Mouse (Mus musculus) MEL (cell line): ENCODE measurements at regions not wholly inside any gene's neighbourhood (a gene's known extent, or its start where the extent isn't known, plus 50 kb on each side); places are given as distances from the start of the nearest gene placed in this dataset.

ENCODE experiments used
- DNase-seq: peaks from one replicate; pipeline ENCODE4 v3.0.0; 2011; ENCODE audit warnings: low read depth, low spot score
- H3K27ac ChIP-seq: 2 replicates; pipeline ENCODE4 v1.5.1; 2012; ENCODE audit warnings: low read depth, mild to moderate bottlenecking, control low read depth, low read length, moderate library complexity; ENCODE audit not compliant: control insufficient read depth
- H3K27me3 ChIP-seq, 2 experiments: fragments of 150-350 bp in 1 of 2; sonication (generic) in 1 of 2; 2 replicates each; pipeline ENCODE4 v1.6.1; 2012; ENCODE audit warnings: low read length in 2 of 2, mild to moderate bottlenecking in 2 of 2, improper control_type of control experiment in 1 of 2, moderate library complexity in 1 of 2; ENCODE audit not compliant: insufficient read depth in 2 of 2, control insufficient read depth in 1 of 2
- H3K36me3 ChIP-seq, 2 experiments: 2 replicates each; pipeline ENCODE4 v1.6.1; 2012 to 2014; ENCODE audit warnings: low read length in 2 of 2, improper control_type of control experiment in 1 of 2, inconsistent platforms in 1 of 2, mild to moderate bottlenecking in 1 of 2; ENCODE audit not compliant: insufficient read depth in 2 of 2, control insufficient read depth in 1 of 2
- H3K4me1 ChIP-seq, 2 experiments: fragments of 150-350 bp in 1 of 2; sonication (generic) in 1 of 2; 2 replicates each; pipeline ENCODE4 v1.6.1; 2012; ENCODE audit warnings: low read length in 2 of 2, improper control_type of control experiment in 1 of 2, mild to moderate bottlenecking in 1 of 2; ENCODE audit not compliant: insufficient read depth in 2 of 2, control insufficient read depth in 1 of 2
- H3K4me3 ChIP-seq, 2 experiments: fragments of 150-350 bp in 1 of 2; sonication (generic) in 1 of 2; 2 replicates each; pipeline ENCODE4 v1.5.1; 2012; ENCODE audit warnings: low read depth in 2 of 2, low read length in 2 of 2, mild to moderate bottlenecking in 2 of 2, moderate library complexity in 2 of 2, control low read depth in 1 of 2, improper control_type of control experiment in 1 of 2; ENCODE audit not compliant: control insufficient read depth in 1 of 2, insufficient read depth in 1 of 2
- H3K79me2 ChIP-seq: 2 replicates; pipeline ENCODE4 v1.6.1; 2012; ENCODE audit warnings: mild to moderate bottlenecking, low read length, moderate library complexity; ENCODE audit not compliant: control insufficient read depth, poor library complexity, insufficient read depth
- H3K9ac ChIP-seq: 2 replicates; pipeline ENCODE4 v1.6.1; 2012; ENCODE audit warnings: low read depth, mild to moderate bottlenecking, control low read depth, low read length, moderate library complexity; ENCODE audit not compliant: control insufficient read depth, poor library complexity, severe bottlenecking
- H3K9me3 ChIP-seq: fragments of 150-350 bp; sonication (generic); replicated peaks from 2 replicates; pipeline ENCODE4 v1.6.1; 2012; ENCODE audit warnings: mild to moderate bottlenecking, low read length, improper control_type of control experiment, moderate library complexity; ENCODE audit not compliant: insufficient read depth
- CHD2 ChIP-seq: IDR thresholded peaks from 2 replicates; pipeline ENCODE4 v1.6.1; 2011; ENCODE audit warnings: low read length, improper control_type of control experiment
- E2F4 ChIP-seq: IDR thresholded peaks from 2 replicates; pipeline ENCODE4 v1.6.1; 2011; ENCODE audit warnings: low read depth, low read length, improper control_type of control experiment, borderline replicate concordance
- ELF1 ChIP-seq: IDR thresholded peaks from 2 replicates; pipeline ENCODE4 v1.6.1; 2014; ENCODE audit warnings: low read depth, mild to moderate bottlenecking, inconsistent platforms, low read length, improper control_type of control experiment, moderate library complexity
- EP300 ChIP-seq, 2 experiments: IDR thresholded peaks; 2 replicates each; pipeline ENCODE4 v1.6.1; 2011; ENCODE audit warnings: improper control_type of control experiment in 2 of 2, low read length in 2 of 2, low read depth in 1 of 2, mild to moderate bottlenecking in 1 of 2
- ETS1 ChIP-seq: IDR thresholded peaks from 2 replicates; pipeline ENCODE4 v1.6.1; 2012; ENCODE audit warnings: low read depth, mild to moderate bottlenecking, inconsistent platforms, low read length, improper control_type of control experiment, moderate library complexity
- GABPA ChIP-seq: IDR thresholded peaks from 2 replicates; pipeline ENCODE4 v1.6.1; 2012; ENCODE audit warnings: low read depth, mild to moderate bottlenecking, inconsistent platforms, low read length, improper control_type of control experiment, moderate library complexity
- GATA1 ChIP-seq: IDR thresholded peaks from 2 replicates; pipeline ENCODE4 v1.6.1; 2011; ENCODE audit warnings: low read depth, low read length, improper control_type of control experiment
- JUND ChIP-seq: IDR thresholded peaks from 2 replicates; pipeline ENCODE4 v1.6.1; 2011; ENCODE audit warnings: low read depth, mild to moderate bottlenecking, improper control_type of control experiment, low read length
- MYC ChIP-seq: IDR thresholded peaks from 2 replicates; pipeline ENCODE4 v1.6.1; 2011; ENCODE audit warnings: low read depth, mild to moderate bottlenecking, low read length, improper control_type of control experiment, moderate library complexity
- NELFE ChIP-seq: IDR thresholded peaks from 2 replicates; pipeline ENCODE4 v1.6.1; 2011; ENCODE audit warnings: low read depth, low read length, improper control_type of control experiment
- NRF1 ChIP-seq: IDR thresholded peaks from 2 replicates; pipeline ENCODE4 v1.6.1; 2014; ENCODE audit warnings: low read depth, mild to moderate bottlenecking, inconsistent platforms, low read length, improper control_type of control experiment, moderate library complexity; ENCODE audit not compliant: poor library complexity, insufficient read depth, severe bottlenecking
- RCOR1 ChIP-seq: IDR thresholded peaks from 2 replicates; pipeline ENCODE4 v1.6.1; 2012; ENCODE audit warnings: low read depth, mild to moderate bottlenecking, inconsistent platforms, low read length, improper control_type of control experiment
- SIN3A ChIP-seq: IDR thresholded peaks from 2 replicates; pipeline ENCODE4 v1.6.1; 2012; ENCODE audit warnings: low read length, improper control_type of control experiment, inconsistent platforms
- SMC3 ChIP-seq: IDR thresholded peaks from 2 replicates; pipeline ENCODE4 v1.6.1; 2011; ENCODE audit warnings: low read depth, low read length, improper control_type of control experiment
- TAL1 ChIP-seq: IDR thresholded peaks from 2 replicates; pipeline ENCODE4 v1.6.1; 2012; ENCODE audit warnings: mild to moderate bottlenecking, inconsistent platforms, low read length, moderate library complexity, mixed read lengths
- USF1 ChIP-seq: IDR thresholded peaks from 2 replicates; pipeline ENCODE4 v1.6.1; 2014; ENCODE audit warnings: low read depth, mild to moderate bottlenecking, inconsistent platforms, low read length, improper control_type of control experiment, moderate library complexity
- USF2 ChIP-seq, 2 experiments: IDR thresholded peaks; 2 replicates each; pipeline ENCODE4 v1.6.1; 2011 to 2012; ENCODE audit warnings: improper control_type of control experiment in 2 of 2, low read length in 2 of 2, borderline replicate concordance in 1 of 2, inconsistent platforms in 1 of 2, low read depth in 1 of 2, mild to moderate bottlenecking in 1 of 2; ENCODE audit not compliant: insufficient read depth in 1 of 2
- ZC3H11A ChIP-seq: IDR thresholded peaks from 2 replicates; pipeline ENCODE4 v1.6.1; 2012; ENCODE audit warnings: low read depth, mild to moderate bottlenecking, inconsistent platforms, low read length, improper control_type of control experiment
- ZMIZ1 ChIP-seq: IDR thresholded peaks from 2 replicates; pipeline ENCODE4 v1.6.1; 2012; ENCODE audit warnings: low read depth, mild to moderate bottlenecking, inconsistent platforms, low read length, improper control_type of control experiment, moderate library complexity
- ZNF384 ChIP-seq: IDR thresholded peaks from 2 replicates; pipeline ENCODE4 v1.6.1; 2012; ENCODE audit warnings: low read depth, mild to moderate bottlenecking, inconsistent platforms, low read length, improper control_type of control experiment

- no peak overlapping the region for H3K4me3 ChIP-seq
- peaks cover 0 to 1% of the 10 kb centered on the region in 2 experiments; a peak in 1 of 4 replicates for H3K27me3 ChIP-seq
- no peak for DNase-seq
- H3K9ac ChIP-seq = no peak overlapping the region
- H3K27ac ChIP-seq = no peak overlapping the region
- no peaks in the 10 kb centered on the region for H3K4me1 ChIP-seq
- no peaks in the 10 kb centered on the region for H3K79me2 ChIP-seq
- no peaks in the 10 kb centered on the region for H3K36me3 ChIP-seq
- TF ChIP-seq ELF1 = no peak
- TF ChIP-seq ETS1 = no peak
- TF ChIP-seq E2F4 = no peak
- no peak for TF ChIP-seq JUND
- TF ChIP-seq MYC = no peak
- no peak for TF ChIP-seq ZC3H11A
- no peak for TF ChIP-seq NRF1
- no peak for TF ChIP-seq CHD2
- TF ChIP-seq ZMIZ1 = no peak
- TF ChIP-seq GATA1 = no peak
- no peaks in the 10 kb centered on the region for H3K9me3 ChIP-seq
Measured at GRCm38 (mm10) chr6:31320141-31320830, 78.2 kb upstream of the Mkln1 start.

- Histone ChIP-seq H3K9ac (no peak overlapping the region), H3K4me3 (no peak overlapping the region), H3K79me2 (no peaks in the 10 kb centered on the region), H3K4me1 (no peaks in the 10 kb centered on the region), H3K27ac (no peak overlapping the region), H3K36me3 (no peaks in the 10 kb centered on the region), H3K9me3 (no peaks in the 10 kb centered on the region), H3K27me3 (no peaks in the 10 kb centered on the region; a peak in 1 of 4 replicates)
- DNase-seq = no peak
- TF ChIP-seq USF2 (IDR thresholded peaks at IDR 0.05; ENCODE audit: borderline replicate concordance in 1 of 2, insufficient read depth in 1 of 2, low read depth in 1 of 2, low read length in 2 of 2) (no peak), GABPA (no peak), EP300 (IDR thresholded peaks at IDR 0.05; ENCODE audit: low read depth in 1 of 2, low read length in 2 of 2) (no peak), JUND (no peak), SMC3 (no peak), ZNF384 (no peak), NELFE (no peak), TAL1 (no peak), RCOR1 (no peak), GATA1 (no peak), ZC3H11A (no peak), USF1 (no peak), SIN3A (no peak), ETS1 (no peak)
Measured at GRCm38 (mm10) chr6:31321066-31321846, 77.3 kb upstream of the Mkln1 start.
